Mouse (Mus musculus): ENCODE measurements around the gene Alkal2. TPM values are rescaled to one million over a fixed set of nuclear protein-coding genes. Genes with fewer than 3 reads are reported as not detected.

Gene Alkal2
- polyA plus RNA-seq, 1 experiment from 2014 or later = 0.51 TPM

Other genes with a start within 250 kb of the Alkal2 start
- 99.7 and 103 TPM in 2 replicates for gene Acp1, start 27.3 kb downstream of the Alkal2 start, polyA plus RNA-seq (2015; fragmentation: Nextera tagmentation; extraction: Ambion mirVana)
- 59.7 and 65.8 TPM in 2 replicates for gene Sh3yl1, start 27.3 kb downstream of the Alkal2 start, polyA plus RNA-seq (2015; fragmentation: Nextera tagmentation; extraction: Ambion mirVana)
- not detected in 2 replicates for gene Fam110c, start 189.5 kb downstream of the Alkal2 start, polyA plus RNA-seq (2015; fragmentation: Nextera tagmentation; extraction: Ambion mirVana)

Measured in midbrain, embryonic 16.5 days (tissue).